Mouse (Mus musculus) E14TG2a.4 (cell line): ENCODE measurements around the gene D2hgdh.
"Not testable (repeated sequence)": the region's sequence is repeated elsewhere in the genome, so short reads cannot be mapped to it uniquely, and the experiment has no call there.

Source experiments
- H3K27me3 ChIP-seq: 2 replicates; pipeline ENCODE4 v1.6.1; 2014; ENCODE audit warnings: low read length, control low read depth; ENCODE audit not compliant: insufficient read depth
- H3K36me3 ChIP-seq: 2 replicates; pipeline ENCODE4 v1.6.1; 2014; ENCODE audit warnings: low read length, control low read depth; ENCODE audit not compliant: insufficient read depth
- H3K4me1 ChIP-seq: replicated peaks from 2 replicates; pipeline ENCODE4 v1.6.1; 2014; ENCODE audit warnings: low read depth, low read length, control low read depth
- H3K4me3 ChIP-seq: replicated peaks from 2 replicates; pipeline ENCODE4 v1.5.1; 2014; ENCODE audit warnings: mild to moderate bottlenecking, low read length
- H3K9me3 ChIP-seq: 2 replicates; pipeline ENCODE4 v1.6.1; 2014; ENCODE audit warnings: low read length, control low read depth
- CTCF ChIP-seq: conservative IDR thresholded peaks from 2 replicates; pipeline ENCODE4 v1.5.1; 2014; ENCODE audit warnings: low read length
- NANOG ChIP-seq: IDR thresholded peaks from 2 replicates; pipeline ENCODE4 v1.6.1; 2014; ENCODE audit warnings: borderline replicate concordance, low read length, mixed read lengths
- POU5F1 ChIP-seq: IDR thresholded peaks from 2 replicates; pipeline ENCODE4 v1.6.1; 2014; ENCODE audit warnings: low read length, borderline replicate concordance

The D2hgdh gene

DNA sequence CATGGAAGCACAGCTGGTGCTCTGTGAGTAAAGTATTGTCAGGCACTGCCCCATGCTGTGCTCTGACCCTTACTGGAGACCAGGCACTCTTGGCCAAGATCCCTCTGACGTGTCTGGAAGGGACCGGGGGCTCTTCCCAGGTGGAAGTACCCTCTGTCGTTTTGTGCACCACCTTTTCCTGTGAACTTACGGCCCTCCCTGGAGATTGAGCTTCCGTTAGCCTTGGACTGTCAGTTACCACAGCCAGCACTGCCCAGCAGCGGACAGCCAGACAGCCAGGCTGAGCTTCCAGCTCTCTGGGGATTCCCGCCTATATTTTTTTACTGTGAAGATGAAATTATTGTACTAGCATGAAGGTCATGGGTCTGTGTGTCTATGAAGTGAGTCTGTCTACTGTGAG is 6.0 kb upstream of the D2hgdh start:
- Histone ChIP-seq H3K27me3 (no peaks in the 10 kb centered on the region), H3K4me1 (peaks cover 13% of the 10 kb centered on the region)
- no peak for TF ChIP-seq CTCF
- no peak for TF ChIP-seq POU5F1
- TF ChIP-seq NANOG, result no peak

GRCm38 (mm10) chr1:93823796-93824495 is 763 bp upstream of the D2hgdh start:
- H3K4me3 ChIP-seq, result peak overlapping the region; percentile 83; the same call in 1 of the 2 replicates
- no peaks in the 10 kb centered on the region for H3K9me3 ChIP-seq
- H3K4me1 ChIP-seq, result peaks cover 33% of the 10 kb centered on the region
- TF ChIP-seq NANOG, result no peak
- TF ChIP-seq CTCF, result no peak
- TF ChIP-seq POU5F1, result no peak
- no peaks in the 10 kb centered on the region for H3K27me3 ChIP-seq
- H3K36me3 ChIP-seq, result peaks cover 39% of the 10 kb centered on the region

More for the DNA sequence above, 6.0 kb upstream of the D2hgdh start:
- peaks cover 91% of the 10 kb centered on the region for H3K36me3 ChIP-seq
- no peak overlapping the region for H3K4me3 ChIP-seq
- no peaks in the 10 kb centered on the region for H3K9me3 ChIP-seq

GRCm38 (mm10) chr1:93825105-93825674 is 481 bp downstream of the D2hgdh start:
- Histone ChIP-seq H3K4me3 (peak overlapping the region; percentile 83), H3K36me3 (peaks cover 32% of the 10 kb centered on the region), H3K27me3 (no peaks in the 10 kb centered on the region), H3K9me3 (no peaks in the 10 kb centered on the region), H3K4me1 (peaks cover 33% of the 10 kb centered on the region)
- no peak for TF ChIP-seq NANOG
- no peak for TF ChIP-seq POU5F1
- no peak for TF ChIP-seq CTCF

DNA sequence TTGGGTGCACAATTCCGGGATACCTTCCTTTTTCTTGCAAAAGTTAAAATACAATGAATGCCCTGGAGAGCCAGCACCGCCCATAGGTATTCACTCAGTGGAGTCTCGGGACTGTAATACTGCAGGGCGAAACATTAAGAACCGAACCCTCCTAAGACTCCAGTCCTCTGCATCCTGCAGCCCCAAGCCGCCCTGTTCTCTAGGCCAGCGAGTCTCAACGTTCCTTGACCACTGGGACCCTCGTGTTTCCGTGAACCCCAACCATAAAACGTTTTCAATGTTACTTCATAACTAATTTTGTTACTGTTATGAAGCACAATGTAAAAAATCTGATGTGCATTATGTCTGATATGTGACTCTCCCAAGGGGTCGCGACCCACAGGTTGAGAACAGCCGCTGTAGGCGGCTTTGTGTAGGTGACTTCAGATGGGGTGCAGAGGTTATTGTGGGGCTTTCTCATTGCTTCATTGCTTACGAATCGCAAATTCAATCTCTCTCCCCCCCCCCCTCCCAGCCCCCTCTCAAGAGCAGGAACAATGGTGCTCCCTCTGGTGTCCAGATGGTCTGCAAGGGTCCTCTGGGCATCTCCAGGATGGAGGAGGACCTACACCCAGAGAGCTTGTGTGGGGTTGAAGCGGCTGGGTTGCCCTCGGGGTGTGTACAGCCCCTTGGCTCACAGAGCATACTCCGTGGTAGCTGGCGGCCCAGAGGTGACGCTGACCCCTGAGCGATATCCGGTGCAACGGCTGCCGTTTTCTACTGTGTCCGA is 1.2 kb downstream of the D2hgdh start:
- peaks cover 25% of the 10 kb centered on the region for H3K36me3 ChIP-seq
- peak overlapping the region; percentile 83 for H3K4me3 ChIP-seq
- no peaks in the 10 kb centered on the region for H3K27me3 ChIP-seq
- TF ChIP-seq POU5F1 (no peak), NANOG (no peak), CTCF (no peak)
- no peaks in the 10 kb centered on the region for H3K9me3 ChIP-seq
- peaks cover 33% of the 10 kb centered on the region for H3K4me1 ChIP-seq

DNA sequence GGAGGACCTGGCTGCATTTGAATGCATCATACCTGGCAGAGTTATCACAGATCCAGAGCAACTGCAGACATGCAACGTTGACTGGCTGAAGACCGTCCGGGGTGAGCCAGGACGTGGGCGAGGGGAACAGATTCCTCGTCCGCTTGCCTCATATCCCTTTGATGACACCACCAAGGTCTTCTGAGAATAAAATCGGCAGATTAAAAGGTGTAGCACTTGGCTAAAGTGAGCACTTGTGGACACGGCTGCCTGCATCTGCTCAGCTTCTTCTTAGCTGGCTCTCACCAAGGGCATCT is 1.8 kb downstream of the D2hgdh start:
- Histone ChIP-seq H3K4me3 (peak overlapping the region; percentile 83), H3K36me3 (peaks cover 20% of the 10 kb centered on the region), H3K4me1 (peaks cover 33% of the 10 kb centered on the region), H3K27me3 (no peaks in the 10 kb centered on the region), H3K9me3 (no peaks in the 10 kb centered on the region)
- TF ChIP-seq CTCF, result no peak
- TF ChIP-seq POU5F1, result no peak
- TF ChIP-seq NANOG, result no peak

DNA sequence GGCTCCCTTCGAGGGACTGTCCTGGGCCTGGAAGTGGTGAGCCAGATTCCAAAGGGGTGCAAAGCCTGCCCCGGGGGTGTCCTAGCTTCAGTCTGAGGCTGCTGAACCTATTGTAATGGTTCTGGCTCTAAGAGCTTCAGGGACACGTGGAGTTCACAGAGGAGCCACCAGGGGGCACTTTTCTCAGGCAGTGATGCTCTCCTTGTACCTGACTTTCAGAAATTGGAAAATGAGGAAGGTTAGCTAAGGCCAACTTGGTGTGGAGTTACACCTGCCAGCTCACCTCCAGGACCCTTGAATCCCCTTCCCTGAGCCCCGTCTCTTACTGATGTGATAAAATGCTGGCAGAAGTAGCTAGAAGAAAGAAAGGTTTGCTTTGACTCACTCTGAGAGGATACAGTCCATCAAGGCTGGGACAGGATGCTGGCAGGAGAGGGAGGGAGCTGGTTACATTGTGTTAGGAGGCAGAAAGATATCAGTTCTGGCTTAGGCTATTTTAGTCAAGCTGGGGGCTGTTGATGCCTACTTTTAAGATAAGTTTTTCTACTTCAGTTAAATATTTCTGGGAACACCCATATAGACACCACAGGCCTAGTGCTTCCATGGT is 8.1 kb downstream of the D2hgdh start:
- peaks cover 31% of the 10 kb centered on the region for H3K36me3 ChIP-seq
- not testable (repeated sequence) for H3K4me1 ChIP-seq, H3K27me3 ChIP-seq, H3K4me3 ChIP-seq, H3K9me3 ChIP-seq
- peak; percentile 35 for TF ChIP-seq CTCF

DNA sequence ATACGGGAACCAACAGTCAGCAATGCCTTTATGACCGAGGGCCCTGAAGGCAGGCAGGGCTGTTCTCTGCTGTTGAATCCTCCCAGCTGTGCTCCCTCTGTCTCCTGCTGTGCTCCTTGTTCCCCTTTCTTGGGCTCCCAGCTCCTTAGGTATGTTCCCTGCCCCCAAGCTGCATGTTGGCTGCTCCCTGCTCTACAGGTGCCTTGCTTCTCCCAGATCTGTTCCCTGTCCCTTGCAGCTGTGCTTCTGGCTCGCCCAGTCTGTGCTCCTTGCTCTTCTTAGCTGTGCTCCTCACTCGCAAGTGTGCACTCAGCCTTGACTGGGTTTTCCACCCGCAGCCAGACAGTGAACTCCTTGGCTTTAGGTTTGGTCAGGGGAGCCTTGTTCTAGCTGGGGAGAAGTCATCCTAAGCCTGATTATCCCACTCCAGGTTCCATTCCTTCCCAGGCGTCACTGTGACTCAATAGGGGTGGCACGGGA is 10.0 kb downstream of the D2hgdh start:
- H3K9me3 ChIP-seq, result no peaks in the 10 kb centered on the region

DNA sequence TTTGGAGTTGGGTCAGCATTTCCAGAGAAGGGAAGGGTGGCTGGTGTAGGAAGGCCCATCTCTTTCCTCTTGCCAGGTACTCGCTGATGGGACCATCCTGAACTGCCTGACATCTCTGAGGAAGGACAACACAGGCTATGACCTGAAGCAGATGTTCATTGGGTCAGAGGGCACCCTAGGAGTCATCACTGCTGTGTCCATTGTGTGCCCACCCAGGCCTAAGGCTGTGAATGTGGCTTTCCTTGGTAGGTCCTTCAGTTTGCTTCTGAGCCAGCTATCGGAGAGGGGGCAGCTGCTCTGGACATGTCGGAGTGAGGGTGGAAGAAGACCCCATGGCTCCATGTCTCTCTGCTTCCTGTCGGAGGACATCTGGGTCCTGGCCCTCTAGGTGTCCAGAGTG is 10.5 kb downstream of the D2hgdh start:
- TF ChIP-seq POU5F1 (no peak), NANOG (no peak), CTCF (no peak)
- H3K36me3 ChIP-seq, result peaks cover 28% of the 10 kb centered on the region
- 0 out of 2 replicates have a peak, but pooled peaks cover 4% of the 10 kb centered on the region for H3K4me1 ChIP-seq
- no peaks in the 10 kb centered on the region for H3K9me3 ChIP-seq
- no peaks in the 10 kb centered on the region for H3K27me3 ChIP-seq
- no peak overlapping the region for H3K4me3 ChIP-seq

More for the DNA sequence above, 10.0 kb downstream of the D2hgdh start:
- peaks cover 31% of the 10 kb centered on the region for H3K36me3 ChIP-seq
- H3K4me1 ChIP-seq, result 0 out of 2 replicates have a peak, but pooled peaks cover 4% of the 10 kb centered on the region
- H3K27me3 ChIP-seq, result no peaks in the 10 kb centered on the region
- no peak overlapping the region for H3K4me3 ChIP-seq
- TF ChIP-seq POU5F1 (no peak), CTCF (no peak), NANOG (no peak)
